Mouse (Mus musculus) thymus, postnatal 25 days (tissue): Measurements from ENCODE around the gene Eva1c.
A peak's percentile ranks its signal among the peaks of the same experiment; 100 is the strongest.

Experiments
- DNase-seq: peaks from one replicate; pipeline ENCODE4 v3.0.0; 2022

Eva1c gene

GRCm38 (mm10) chr16:90827498-90827897 is 979 bp downstream of the Eva1c start:
- no peak for DNase-seq

GRCm38 (mm10) chr16:90829136-90829535 is 2.6 kb downstream of the Eva1c start:
- DNase-seq = no peak

GRCm38 (mm10) chr16:90829894-90830685 is 3.6 kb downstream of the Eva1c start:
- DNase-seq = peak; percentile 16

GRCm38 (mm10) chr16:90830686-90831439 is 4.3 kb downstream of the Eva1c start:
- peak; percentile 4 for DNase-seq

- no peak for DNase-seq
These were observed 5.2 kb downstream of the Eva1c start for GRCm38 (mm10) chr16:90831676-90832075.

- no peak for DNase-seq
These were observed 6.0 kb downstream of the Eva1c start for GRCm38 (mm10) chr16:90832495-90832894.

GRCm38 (mm10) chr16:90833041-90833791 is 6.7 kb downstream of the Eva1c start:
- DNase-seq = no peak

- no peak for DNase-seq
These were observed 10.9 kb downstream of the Eva1c start for GRCm38 (mm10) chr16:90837431-90837830.

GRCm38 (mm10) chr16:90842164-90842563 is 15.6 kb downstream of the Eva1c start:
- DNase-seq = no peak

- DNase-seq = no peak
These were observed 18.5 kb downstream of the Eva1c start for GRCm38 (mm10) chr16:90845038-90845437.

- no peak for DNase-seq
These were observed 19.1 kb downstream of the Eva1c start for GRCm38 (mm10) chr16:90845591-90845990.

GRCm38 (mm10) chr16:90848697-90849096 is 22.2 kb downstream of the Eva1c start:
- DNase-seq = no peak

- DNase-seq = no peak
These were observed 22.7 kb downstream of the Eva1c start for GRCm38 (mm10) chr16:90849262-90849661.

- no peak for DNase-seq
These were observed 24.4 kb downstream of the Eva1c start for GRCm38 (mm10) chr16:90850881-90851280.

GRCm38 (mm10) chr16:90851621-90852334 is 25.3 kb downstream of the Eva1c start:
- DNase-seq = no peak

- DNase-seq = no peak
These were observed 30.2 kb downstream of the Eva1c start for GRCm38 (mm10) chr16:90856552-90857200.

GRCm38 (mm10) chr16:90858206-90858605 is 31.7 kb downstream of the Eva1c start:
- DNase-seq = no peak

GRCm38 (mm10) chr16:90863036-90863435 is 36.5 kb downstream of the Eva1c start:
- no peak for DNase-seq

- no peak for DNase-seq
These were observed 37.0 kb downstream of the Eva1c start for GRCm38 (mm10) chr16:90863468-90864046.

GRCm38 (mm10) chr16:90864693-90865092 is 38.2 kb downstream of the Eva1c start:
- DNase-seq = no peak

- DNase-seq = no peak
These were observed 39.1 kb downstream of the Eva1c start for GRCm38 (mm10) chr16:90865652-90866051.

- no peak for DNase-seq
These were observed 41.6 kb downstream of the Eva1c start for GRCm38 (mm10) chr16:90868129-90868528.
